Mouse (Mus musculus) lung, embryonic 14.5 days (tissue): ENCODE results near the gene Abcd1. TPM values are rescaled to one million over a fixed set of nuclear protein-coding genes. Genes with fewer than 3 reads are reported as not detected.
A peak's percentile ranks its signal among the peaks of the same experiment; 100 is the strongest.

Experiments used
- ATAC-seq: fragments of 200-750 bp; cut with Nextera tagmentation; 2 replicates; pipeline ENCODE4 v1.8.0; 2017; ENCODE audit warnings: mild to moderate bottlenecking, moderate TSS enrichment, moderate library complexity; ENCODE audit not compliant: insufficient read depth
- DNase-seq: peaks from one replicate; pipeline ENCODE4 v3.0.0-alpha.2; 2015
- H3K27ac ChIP-seq: fragments of 300-500 bp; sonication (generic); 2 replicates; pipeline ENCODE4 v1.5.1; 2014; ENCODE audit warnings: low read depth, mild to moderate bottlenecking, moderate library complexity
- H3K27me3 ChIP-seq: fragments of 300-500 bp; sonication (generic); 2 replicates; pipeline ENCODE4 v1.6.1; 2014; ENCODE audit warnings: low read length, control low read depth; ENCODE audit not compliant: insufficient read depth
- H3K36me3 ChIP-seq: fragments of 300-500 bp; sonication (generic); 2 replicates; pipeline ENCODE4 v1.6.1; 2014; ENCODE audit warnings: control low read depth; ENCODE audit not compliant: insufficient read depth
- H3K4me1 ChIP-seq: fragments of 300-500 bp; sonication (generic); 2 replicates; pipeline ENCODE4 v1.6.1; 2014; ENCODE audit warnings: antibody characterized with exemption, control low read depth; ENCODE audit not compliant: insufficient read depth
- H3K4me2 ChIP-seq: fragments of 300-500 bp; sonication (generic); 2 replicates; pipeline ENCODE4 v1.6.1; 2014; ENCODE audit warnings: mild to moderate bottlenecking
- H3K4me3 ChIP-seq: fragments of 300-500 bp; sonication (generic); 2 replicates; pipeline ENCODE4 v1.5.1; 2014; ENCODE audit warnings: low read depth, low read length
- H3K9ac ChIP-seq: fragments of 300-500 bp; sonication (generic); 2 replicates; pipeline ENCODE4 v1.6.1; 2014
- H3K9me3 ChIP-seq: fragments of 300-500 bp; sonication (generic); 2 replicates; pipeline ENCODE4 v1.6.1; 2016; ENCODE audit warnings: low read depth, low read length, control low read depth
- CTCF ChIP-seq: IDR thresholded peaks from 2 replicates; pipeline ENCODE4 v1.5.1; 2016; ENCODE audit warnings: antibody characterized with exemption, low read depth
- WGBS: fragments of 180-500 bp; shearing (Covaris S2); extraction: QIAGEN DNeasy Blood & Tissue Kit; methylation state at CpG from one replicate; pipeline ENCODE4 v1.1.7; 2014; 5-methylcytosine and 5-hydroxymethylcytosine counted together
- polyA plus RNA-seq: library from polyadenylated mRNA; unstranded; fragments of >200 nt; fragmentation: Nextera tagmentation; extraction: Ambion mirVana; gene quantifications from 2 replicates; pipeline ENCODE4 v1.2.1, GENCODE M21; 2014

Gene Abcd1
- polyA plus RNA-seq, 1 experiment from 2014 or later, result 15.5 TPM

- no peaks in the 10 kb centered on the region for H3K36me3 ChIP-seq
- H3K9me3 ChIP-seq, result no peaks in the 10 kb centered on the region
- H3K4me1 ChIP-seq, result no peaks in the 10 kb centered on the region
- DNase-seq, result peak; percentile 33
- WGBS, result 64% methylated on average over 1 of the region's 1 CpGs
- no peak overlapping the region for H3K9ac ChIP-seq
- H3K4me3 ChIP-seq, result no peak overlapping the region
- H3K27ac ChIP-seq, result peak overlapping the region; percentile 70; the same call in 1 of the 2 replicates
- TF ChIP-seq CTCF, result no peak
- peak; percentile 65; the same call in 1 of the 2 replicates for ATAC-seq
- no peaks in the 10 kb centered on the region for H3K27me3 ChIP-seq
- no peak overlapping the region for H3K4me2 ChIP-seq
Observed at GRCm38 (mm10) chrX:73744774-73745481, 28.5 kb downstream of the Abcd1 start.

GRCm38 (mm10) chrX:73748977-73749376, 32.6 kb downstream of the Abcd1 start:
- WGBS, result 95% methylated on average over 1 of the region's 1 CpGs

GRCm38 (mm10) chrX:73756334-73757140, 40.1 kb downstream of the Abcd1 start, which contains the start of gene Plxnb3:
Plxnb3 (plus strand) TSS chrX:73757090.
- Histone ChIP-seq H3K4me3 (no peak within 1 kb of the TSS), H3K27ac (no peak within 1 kb of the TSS), H3K27me3 (no peaks in the 10 kb centered on the region), H3K9me3 (no peaks in the 10 kb centered on the region), H3K4me2 (no peak within 1 kb of the TSS), H3K9ac (no peak within 1 kb of the TSS), H3K36me3 (no peaks in the 10 kb centered on the region), H3K4me1 (no peaks in the 10 kb centered on the region)
- no peak for TF ChIP-seq CTCF
- no peak for DNase-seq
- no peak for ATAC-seq
- WGBS, result 75% methylated on average over 5 of the region's 5 CpGs

More at GRCm38 (mm10) chrX:73748977-73749376, 32.6 kb downstream of the Abcd1 start:
- H3K27me3 ChIP-seq, result no peaks in the 10 kb centered on the region
- DNase-seq (no peak), ATAC-seq (no peak)
- 0 out of 2 replicates have a peak, but pooled peaks have one; percentile 3 for TF ChIP-seq CTCF
- H3K4me1 ChIP-seq, result no peaks in the 10 kb centered on the region
- H3K9ac ChIP-seq, result no peak overlapping the region
- no peak overlapping the region for H3K4me2 ChIP-seq
- H3K9me3 ChIP-seq, result no peaks in the 10 kb centered on the region
- H3K27ac ChIP-seq, result no peak overlapping the region
- no peak overlapping the region for H3K4me3 ChIP-seq
- no peaks in the 10 kb centered on the region for H3K36me3 ChIP-seq

- Histone ChIP-seq H3K9me3 (no peaks in the 10 kb centered on the region), H3K27ac (no peak overlapping the region), H3K36me3 (no peaks in the 10 kb centered on the region), H3K9ac (no peak overlapping the region), H3K4me3 (no peak overlapping the region), H3K27me3 (no peaks in the 10 kb centered on the region), H3K4me2 (no peak overlapping the region), H3K4me1 (no peaks in the 10 kb centered on the region)
- DNase-seq, result no peak
- TF ChIP-seq CTCF, result no peak
- WGBS, result 79% methylated on average over 13 of the region's 13 CpGs
- ATAC-seq, result no peak
Observed at GRCm38 (mm10) chrX:73758611-73759290, 42.4 kb downstream of the Abcd1 start.

GRCm38 (mm10) chrX:73765311-73765710, 48.9 kb downstream of the Abcd1 start:
- H3K9ac ChIP-seq, result no peak overlapping the region
- no peaks in the 10 kb centered on the region for H3K9me3 ChIP-seq
- no peaks in the 10 kb centered on the region for H3K36me3 ChIP-seq
- 58% methylated on average over 1 of the region's 1 CpGs for WGBS
- DNase-seq, result peak; percentile 74
- no peak overlapping the region for H3K4me3 ChIP-seq
- H3K4me1 ChIP-seq, result no peaks in the 10 kb centered on the region
- peak; percentile 78; the same call in 1 of the 2 replicates for ATAC-seq
- H3K27ac ChIP-seq, result no peak overlapping the region
- no peak overlapping the region for H3K4me2 ChIP-seq
- H3K27me3 ChIP-seq, result no peaks in the 10 kb centered on the region
- TF ChIP-seq CTCF, result no peak

GRCm38 (mm10) chrX:73767267-73767666, 50.9 kb downstream of the Abcd1 start:
- peak; percentile 69 for TF ChIP-seq CTCF
- ATAC-seq (no peak), DNase-seq (peak; percentile 12)
- Histone ChIP-seq H3K36me3 (no peaks in the 10 kb centered on the region), H3K27ac (no peak overlapping the region), H3K9ac (no peak overlapping the region), H3K4me2 (no peak overlapping the region), H3K4me1 (no peaks in the 10 kb centered on the region), H3K4me3 (no peak overlapping the region), H3K27me3 (no peaks in the 10 kb centered on the region), H3K9me3 (no peaks in the 10 kb centered on the region)
- WGBS, result 66% methylated on average over 9 of the region's 9 CpGs
